Mouse (Mus musculus) liver, adult 2 months (tissue): Measurements from ENCODE around the gene Nme6. TPM values are rescaled to one million over a fixed set of nuclear protein-coding genes. Genes with fewer than 3 reads are reported as not detected.

Experiments
- DNase-seq: peaks from one replicate; pipeline ENCODE4 v3.0.0-alpha.2; 2011; ENCODE audit warnings: low read depth, low spot score; ENCODE audit errors: extremely low read depth
- H3K27ac ChIP-seq: fragments of 200-500 bp; replicated peaks from 2 replicates; pipeline ENCODE4 v1.5.1; 2012; ENCODE audit warnings: low read depth, mild to moderate bottlenecking, control low read depth, inconsistent platforms, low read length; ENCODE audit not compliant: insufficient read depth
- H3K27me3 ChIP-seq: fragments of 200-500 bp; 2 replicates; pipeline ENCODE4 v1.6.1; 2012; ENCODE audit warnings: mild to moderate bottlenecking, moderate library complexity, low read length, inconsistent platforms; ENCODE audit not compliant: control insufficient read depth, insufficient read depth
- H3K36me3 ChIP-seq: fragments of 200-500 bp; 2 replicates; pipeline ENCODE4 v1.6.1; 2012; ENCODE audit warnings: low read length, inconsistent platforms; ENCODE audit not compliant: control insufficient read depth, insufficient read depth
- H3K4me1 ChIP-seq: fragments of 200-500 bp; 2 replicates; pipeline ENCODE4 v1.6.1; 2011; ENCODE audit warnings: low read length; ENCODE audit not compliant: control insufficient read depth, insufficient read depth
- H3K4me3 ChIP-seq: fragments of 200-500 bp; 2 replicates; pipeline ENCODE4 v1.5.1; 2011; ENCODE audit warnings: low read depth, mild to moderate bottlenecking, control low read depth, low read length, moderate library complexity; ENCODE audit not compliant: insufficient read depth
- H3K79me2 ChIP-seq: fragments of 200-500 bp; 2 replicates; pipeline ENCODE4 v1.6.1; 2012; ENCODE audit warnings: inconsistent platforms, mild to moderate bottlenecking, low read length, moderate library complexity; ENCODE audit not compliant: control insufficient read depth, insufficient read depth
- H3K9ac ChIP-seq: fragments of 200-500 bp; 2 replicates; pipeline ENCODE4 v1.6.1; 2012; ENCODE audit warnings: low read depth, mild to moderate bottlenecking, control low read depth, inconsistent platforms, low read length
- CTCF ChIP-seq: fragments of 200-500 bp; IDR thresholded peaks from 2 replicates; pipeline ENCODE4 v1.5.1; 2011; ENCODE audit warnings: low read depth, low read length, control low read depth
- POLR2A ChIP-seq: fragments of 200-500 bp; IDR thresholded peaks from 2 replicates; pipeline ENCODE4 v1.6.1; 2011; ENCODE audit warnings: low read length, control low read depth; ENCODE audit not compliant: insufficient read depth; ENCODE audit errors: extremely low read depth
- WGBS: fragments of 180-500 bp; shearing (Covaris S2); methylation state at CpG from one replicate; pipeline ENCODE4 v1.1.7; 2018; 5-methylcytosine and 5-hydroxymethylcytosine counted together
- polyA plus RNA-seq: library from polyadenylated mRNA; depleted of rRNA; stranded (reverse); fragments of >200 nt; gene quantifications from 2 replicates; pipeline ENCODE4 v1.2.3, GENCODE M21; 2012; rRNA removed
- total RNA-seq: library from RNA; depleted of rRNA; stranded (reverse); fragments of >200 nt; gene quantifications from 2 replicates; pipeline ENCODE4 v1.2.3, GENCODE M21; 2014; rRNA removed

Gene Nme6
- total and polyA plus RNA-seq, 2 experiments = 27.6 to 44.5 TPM

- TF ChIP-seq CTCF (no peak), POLR2A (no peak)
- peaks cover 28% of the 10 kb centered on the region for H3K36me3 ChIP-seq
Observed at GRCm38 (mm10) chr9:109891501-109891900, 59.0 kb downstream of the Nme6 start.

More at GRCm38 (mm10) chr9:109891501-109891900, 59.0 kb downstream of the Nme6 start:
- Histone ChIP-seq H3K9ac (no peak overlapping the region), H3K27me3 (no peaks in the 10 kb centered on the region), H3K4me3 (no peak overlapping the region), H3K79me2 (no peaks in the 10 kb centered on the region), H3K27ac (no peak overlapping the region), H3K4me1 (peaks cover 8% of the 10 kb centered on the region; the same call in 1 of the 2 replicates)
- no peak for DNase-seq
- 91% methylated on average over 8 of the region's 8 CpGs for WGBS

Other genes with a start within 250 kb of the Nme6 start
- not detected in 2 replicates for gene Fbxw24, start 206.7 kb upstream of the Nme6 start, total RNA-seq
- not detected in 2 replicates for gene Fbxw24, start 206.7 kb upstream of the Nme6 start, polyA plus RNA-seq
- gene Fbxw25, start 168.1 kb upstream of the Nme6 start, total RNA-seq = not detected in 2 replicates
- not detected in 2 replicates for gene Fbxw25, start 168.1 kb upstream of the Nme6 start, polyA plus RNA-seq
- gene Fbxw18, start 130.0 kb upstream of the Nme6 start, total RNA-seq = not detected in 2 replicates
- not detected in 2 replicates for gene Fbxw18, start 130.0 kb upstream of the Nme6 start, polyA plus RNA-seq
- not detected in 2 replicates for gene Fbxw26, start 86.7 kb upstream of the Nme6 start, total RNA-seq
- gene Fbxw26, start 86.7 kb upstream of the Nme6 start, polyA plus RNA-seq = not detected in 2 replicates
- gene Fbxw27, start 42.1 kb upstream of the Nme6 start, total RNA-seq = not detected in 2 replicates
- gene Fbxw27, start 42.1 kb upstream of the Nme6 start, polyA plus RNA-seq = not detected in 2 replicates
- gene Spink8, start 20.5 kb upstream of the Nme6 start, total RNA-seq = not detected in 2 replicates
- gene Spink8, start 20.5 kb upstream of the Nme6 start, polyA plus RNA-seq = not detected in 2 replicates
- not detected in 2 replicates for gene Camp, start 16.9 kb downstream of the Nme6 start, total RNA-seq
- 0.17 and 0.45 TPM in 2 replicates for gene Camp, start 16.9 kb downstream of the Nme6 start, polyA plus RNA-seq
- gene Cdc25a, start 42.8 kb downstream of the Nme6 start, total RNA-seq = 0.92 and 2.1 TPM in 2 replicates
- 0.73 and 0.87 TPM in 2 replicates for gene Cdc25a, start 42.8 kb downstream of the Nme6 start, polyA plus RNA-seq
- gene Map4, start 98.7 kb downstream of the Nme6 start, total RNA-seq = 16.8 and 19.3 TPM in 2 replicates
- 43.2 and 50.9 TPM in 2 replicates for gene Map4, start 98.7 kb downstream of the Nme6 start, polyA plus RNA-seq